Mouse (Mus musculus) forebrain, embryonic 11.5 days (tissue): ENCODE data around the gene Chka. TPM values are rescaled to one million over a fixed set of nuclear protein-coding genes. Genes with fewer than 3 reads are reported as not detected.

Experiments
- ATAC-seq: fragments of 200-750 bp; cut with Nextera tagmentation; replicated peaks from 2 replicates; pipeline ENCODE4 v1.8.0; 2017; ENCODE audit warnings: moderate TSS enrichment; ENCODE audit not compliant: low FRiP score
- DNase-seq: peaks from one replicate; pipeline ENCODE4 v3.0.0-alpha.2; 2017; ENCODE audit warnings: low spot score
- H3K27ac ChIP-seq: fragments of 300-500 bp; sonication (generic); 2 replicates; pipeline ENCODE4 v1.5.1; 2014; ENCODE audit warnings: low read depth, low read length
- H3K27me3 ChIP-seq: fragments of 300-500 bp; sonication (generic); 2 replicates; pipeline ENCODE4 v1.6.1; 2014; ENCODE audit warnings: mild to moderate bottlenecking, low read length, mixed read lengths; ENCODE audit not compliant: control insufficient read depth, insufficient read depth
- H3K36me3 ChIP-seq: fragments of 300-500 bp; sonication (generic); 2 replicates; pipeline ENCODE4 v1.6.1; 2014; ENCODE audit warnings: mild to moderate bottlenecking, low read length, moderate library complexity, mixed read lengths; ENCODE audit not compliant: control insufficient read depth, insufficient read depth
- H3K4me1 ChIP-seq: fragments of 300-500 bp; sonication (generic); replicated peaks from 2 replicates; pipeline ENCODE4 v1.6.1; 2014; ENCODE audit warnings: low read length, mixed read lengths; ENCODE audit not compliant: control insufficient read depth, insufficient read depth
- H3K4me2 ChIP-seq: fragments of 300-500 bp; sonication (generic); 2 replicates; pipeline ENCODE4 v1.6.1; 2014; ENCODE audit warnings: low read depth, mild to moderate bottlenecking, low read length, moderate library complexity, mixed read lengths; ENCODE audit not compliant: severe bottlenecking
- H3K4me3 ChIP-seq: fragments of 300-500 bp; sonication (generic); 2 replicates; pipeline ENCODE4 v1.5.1; 2014; ENCODE audit warnings: low read depth, low read length
- H3K9ac ChIP-seq: fragments of 300-500 bp; sonication (generic); 2 replicates; pipeline ENCODE4 v1.6.1; 2014; ENCODE audit warnings: low read length
- H3K9me3 ChIP-seq: fragments of 300-500 bp; sonication (generic); 2 replicates; pipeline ENCODE4 v1.6.1; 2016; ENCODE audit warnings: low read length, mixed read lengths; ENCODE audit not compliant: control insufficient read depth
- WGBS: fragments of 180-500 bp; shearing (Covaris S2); extraction: QIAGEN DNeasy Blood & Tissue Kit; methylation state at CpG from one replicate; pipeline ENCODE4 v1.1.7; 2014; 5-methylcytosine and 5-hydroxymethylcytosine counted together
- polyA plus RNA-seq: library from polyadenylated mRNA; unstranded; fragments of >200 nt; fragmentation: Nextera tagmentation; extraction: Ambion mirVana; gene quantifications from 2 replicates; pipeline ENCODE4 v1.2.1, GENCODE M21; 2014

The Chka gene
- polyA plus RNA-seq, 1 experiment from 2014 or later = 70.0 TPM

- WGBS = 85% methylated on average over 8 of the region's 8 CpGs
These were observed 56.5 kb downstream of the Chka start for GRCm38 (mm10) chr19:3907876-3908660.

GRCm38 (mm10) chr19:3910206-3910605, 58.6 kb downstream of the Chka start:
- WGBS = 82% methylated on average over 5 of the region's 5 CpGs
- Histone ChIP-seq H3K36me3 (peaks cover 3% of the 10 kb centered on the region; the same call in 1 of the 2 replicates), H3K9ac (no peak overlapping the region), H3K4me1 (peaks cover 11% of the 10 kb centered on the region; the same call in 1 of the 2 replicates), H3K27ac (no peak overlapping the region), H3K27me3 (no peaks in the 10 kb centered on the region; the same call in 1 of the 2 replicates), H3K9me3 (no peaks in the 10 kb centered on the region), H3K4me3 (no peak overlapping the region), H3K4me2 (no peak overlapping the region)
- DNase-seq (no peak), ATAC-seq (no peak)

More at GRCm38 (mm10) chr19:3907876-3908660, 56.5 kb downstream of the Chka start:
- no peak for DNase-seq
- no peaks in the 10 kb centered on the region for H3K9me3 ChIP-seq
- no peak for ATAC-seq
- H3K4me3 ChIP-seq = no peak overlapping the region
- no peaks in the 10 kb centered on the region; the same call in 1 of the 2 replicates for H3K27me3 ChIP-seq
- no peak overlapping the region for H3K27ac ChIP-seq
- H3K4me1 ChIP-seq = peaks cover 7% of the 10 kb centered on the region; the same call in 1 of the 2 replicates
- H3K9ac ChIP-seq = no peak overlapping the region
- H3K36me3 ChIP-seq = peaks cover 3% of the 10 kb centered on the region; the same call in 1 of the 2 replicates
- H3K4me2 ChIP-seq = no peak overlapping the region

DNA sequence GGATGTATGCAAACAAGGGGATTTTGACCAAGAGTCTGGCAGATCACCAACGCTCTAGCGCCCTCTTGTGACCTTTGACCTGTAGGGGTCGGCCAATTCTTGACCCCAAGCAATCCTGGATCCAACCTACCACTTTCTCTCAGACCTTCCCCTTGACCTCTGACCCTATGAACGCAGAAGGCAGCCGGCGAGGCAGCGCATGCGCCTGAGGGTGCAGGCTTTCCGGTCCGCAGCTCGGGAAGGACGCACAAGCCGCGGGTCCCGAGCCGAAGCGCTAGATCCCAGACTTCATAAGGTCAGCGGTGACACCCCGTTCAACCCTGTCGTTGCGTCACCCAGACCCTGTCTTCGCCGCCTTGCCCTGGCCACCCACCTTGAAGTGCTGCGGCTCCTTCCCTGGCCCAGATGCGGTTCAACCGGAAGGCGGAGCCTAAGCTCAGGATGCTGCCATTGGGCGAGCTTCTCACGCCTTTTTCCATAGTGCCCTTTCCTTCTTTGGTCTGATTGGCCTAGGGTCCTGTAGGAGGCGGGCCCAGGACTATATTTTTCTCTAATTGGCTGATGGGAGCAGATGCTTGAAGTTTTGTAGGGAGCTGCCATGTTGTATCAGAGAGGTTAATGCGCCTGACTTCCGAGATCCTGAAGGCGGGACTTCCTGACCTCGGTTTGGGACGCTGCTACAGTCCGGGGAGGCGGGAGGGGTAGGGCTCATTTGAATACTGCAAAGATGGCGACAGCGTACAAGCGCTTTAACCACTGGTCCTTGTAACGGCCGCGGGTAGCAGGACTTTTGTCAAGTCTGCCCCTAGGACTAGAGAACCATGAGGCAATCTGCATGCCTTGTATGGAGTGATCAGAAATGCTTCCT, 61.0 kb downstream of the Chka start, which contains the start of gene Ndufs8:
Gene Ndufs8 (minus strand): TSS at position 438 of the 868 bp plus-strand sequence.
- peaks cover 3% of the 10 kb centered on the region; the same call in 1 of the 2 replicates for H3K36me3 ChIP-seq
- WGBS = under 1% methylated on average over 43 of the region's 43 CpGs
- H3K9ac ChIP-seq = peak within 1 kb of the TSS; percentile 68
- H3K27me3 ChIP-seq = no peaks in the 10 kb centered on the region; the same call in 1 of the 2 replicates
- no peaks in the 10 kb centered on the region for H3K9me3 ChIP-seq
- H3K4me1 ChIP-seq = peaks cover 5% of the 10 kb centered on the region; the same call in 1 of the 2 replicates
- DNase-seq = peak; percentile 93
- peak within 1 kb of the TSS; percentile 78 for H3K4me2 ChIP-seq
- ATAC-seq = peak; percentile 98
- H3K4me3 ChIP-seq = peak within 1 kb of the TSS; percentile 68
- peak within 1 kb of the TSS; percentile 71 for H3K27ac ChIP-seq

DNA sequence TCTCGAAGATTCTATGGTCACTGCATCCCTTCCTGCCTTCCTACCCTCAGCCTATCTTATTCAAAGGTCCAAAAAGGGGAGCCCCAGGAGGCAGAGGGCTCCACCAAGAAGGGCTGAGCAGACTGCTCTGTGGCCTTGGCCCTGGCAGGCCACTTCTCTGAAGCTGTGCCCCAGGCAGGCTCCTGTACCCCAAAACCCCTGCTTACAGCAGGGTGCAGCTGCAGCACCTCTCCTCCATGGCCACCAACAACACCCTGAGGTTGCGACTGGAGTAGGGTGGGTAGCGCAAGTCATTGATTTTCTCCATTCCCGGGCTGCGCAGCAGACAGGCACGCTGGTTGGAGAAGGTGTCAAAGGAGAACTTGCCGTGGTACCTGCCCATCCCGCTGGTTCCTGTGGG, 62.1 kb downstream of the Chka start:
- ATAC-seq = no peak
- WGBS = 85% methylated on average over 8 of the region's 8 CpGs

DNA sequence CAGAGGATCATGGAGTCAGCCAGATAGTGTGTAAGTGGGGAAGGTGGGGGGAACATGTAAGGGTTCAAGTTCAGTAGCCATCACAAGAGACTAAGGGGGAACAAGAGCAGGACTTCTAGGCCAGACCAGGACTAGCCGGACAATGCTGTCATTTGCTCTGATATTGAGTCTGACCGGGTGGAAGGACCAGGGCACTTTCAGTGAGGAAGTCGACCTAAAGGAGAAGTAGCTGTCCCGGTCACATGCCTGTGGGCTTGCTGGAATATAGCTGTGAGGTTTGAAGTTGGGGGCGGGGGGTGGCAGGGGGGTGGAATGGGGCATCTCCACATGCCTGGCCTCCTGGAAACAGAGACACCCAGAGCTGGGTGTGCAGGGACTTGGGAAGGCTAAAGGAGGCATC, 63.0 kb downstream of the Chka start:
- ATAC-seq (no peak), DNase-seq (no peak)
- H3K9me3 ChIP-seq = no peaks in the 10 kb centered on the region
- WGBS = 86% methylated on average over 5 of the region's 5 CpGs
- no peak overlapping the region for H3K4me3 ChIP-seq
- no peak overlapping the region for H3K27ac ChIP-seq
- no peak overlapping the region for H3K4me2 ChIP-seq
- H3K36me3 ChIP-seq = no peaks in the 10 kb centered on the region
- no peaks in the 10 kb centered on the region for H3K27me3 ChIP-seq
- no peak overlapping the region for H3K9ac ChIP-seq
- peaks cover 5% of the 10 kb centered on the region; the same call in 1 of the 2 replicates for H3K4me1 ChIP-seq

More for the DNA sequence above, 62.1 kb downstream of the Chka start:
- Histone ChIP-seq H3K36me3 (no peaks in the 10 kb centered on the region; the same call in 1 of the 2 replicates), H3K4me1 (peaks cover 5% of the 10 kb centered on the region; the same call in 1 of the 2 replicates), H3K4me3 (peak overlapping the region; percentile 68; the same call in 1 of the 2 replicates), H3K9me3 (no peaks in the 10 kb centered on the region), H3K27me3 (no peaks in the 10 kb centered on the region), H3K27ac (no peak overlapping the region), H3K9ac (peak overlapping the region; percentile 66), H3K4me2 (peak overlapping the region; percentile 78)
- no peak for DNase-seq

DNA sequence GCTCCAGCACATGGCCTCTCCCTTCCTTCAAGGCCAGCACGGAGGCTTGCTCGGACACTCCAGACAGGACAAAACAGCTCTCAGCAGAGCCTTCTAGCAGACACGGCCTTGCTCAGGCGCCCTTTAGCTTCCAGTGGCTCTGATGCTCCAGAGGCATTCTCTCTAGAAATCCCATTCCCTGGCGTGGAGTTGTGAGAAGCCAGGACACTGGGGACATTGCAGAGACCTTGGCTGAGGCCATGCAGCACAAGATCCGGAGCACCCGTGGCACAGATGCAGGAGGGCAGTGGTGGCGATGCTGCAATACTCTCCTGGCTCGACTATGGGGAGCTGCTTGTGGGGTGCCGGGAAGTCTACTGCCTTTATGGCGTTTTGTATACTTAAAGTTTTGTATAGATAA, 65.2 kb downstream of the Chka start:
- Histone ChIP-seq H3K9me3 (no peaks in the 10 kb centered on the region), H3K36me3 (no peaks in the 10 kb centered on the region), H3K4me2 (no peak overlapping the region), H3K27ac (no peak overlapping the region), H3K4me1 (peaks cover 5% of the 10 kb centered on the region; the same call in 1 of the 2 replicates), H3K27me3 (no peaks in the 10 kb centered on the region), H3K4me3 (no peak overlapping the region), H3K9ac (no peak overlapping the region)
- WGBS = 75% methylated on average over 11 of the region's 11 CpGs
- ATAC-seq (no peak), DNase-seq (no peak)

DNA sequence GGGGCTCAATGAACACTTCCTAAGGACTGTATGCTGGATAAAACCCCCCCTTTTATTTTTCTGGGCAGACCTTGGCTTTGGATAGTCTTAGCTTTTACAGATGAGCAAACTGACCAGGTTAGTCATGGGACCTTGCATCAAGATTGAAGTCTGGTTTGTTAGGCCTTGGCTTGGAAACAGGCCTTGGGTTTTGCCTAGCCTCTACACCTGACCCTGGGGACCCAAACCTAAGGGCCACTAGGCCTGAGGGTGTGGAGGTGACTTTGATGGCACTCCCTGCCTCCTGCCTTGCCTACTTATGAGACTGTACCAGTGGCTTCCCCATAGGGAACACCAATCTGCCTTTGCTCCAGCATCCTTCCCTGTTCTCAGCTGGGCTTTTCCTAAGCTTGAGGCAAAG, 68.4 kb downstream of the Chka start:
- Histone ChIP-seq H3K9me3 (no peaks in the 10 kb centered on the region), H3K27me3 (no peaks in the 10 kb centered on the region), H3K27ac (no peak overlapping the region), H3K4me1 (no peaks in the 10 kb centered on the region), H3K4me3 (no peak overlapping the region), H3K9ac (no peak overlapping the region), H3K36me3 (no peaks in the 10 kb centered on the region), H3K4me2 (no peak overlapping the region)
- DNase-seq = no peak
- no peak for ATAC-seq

DNA sequence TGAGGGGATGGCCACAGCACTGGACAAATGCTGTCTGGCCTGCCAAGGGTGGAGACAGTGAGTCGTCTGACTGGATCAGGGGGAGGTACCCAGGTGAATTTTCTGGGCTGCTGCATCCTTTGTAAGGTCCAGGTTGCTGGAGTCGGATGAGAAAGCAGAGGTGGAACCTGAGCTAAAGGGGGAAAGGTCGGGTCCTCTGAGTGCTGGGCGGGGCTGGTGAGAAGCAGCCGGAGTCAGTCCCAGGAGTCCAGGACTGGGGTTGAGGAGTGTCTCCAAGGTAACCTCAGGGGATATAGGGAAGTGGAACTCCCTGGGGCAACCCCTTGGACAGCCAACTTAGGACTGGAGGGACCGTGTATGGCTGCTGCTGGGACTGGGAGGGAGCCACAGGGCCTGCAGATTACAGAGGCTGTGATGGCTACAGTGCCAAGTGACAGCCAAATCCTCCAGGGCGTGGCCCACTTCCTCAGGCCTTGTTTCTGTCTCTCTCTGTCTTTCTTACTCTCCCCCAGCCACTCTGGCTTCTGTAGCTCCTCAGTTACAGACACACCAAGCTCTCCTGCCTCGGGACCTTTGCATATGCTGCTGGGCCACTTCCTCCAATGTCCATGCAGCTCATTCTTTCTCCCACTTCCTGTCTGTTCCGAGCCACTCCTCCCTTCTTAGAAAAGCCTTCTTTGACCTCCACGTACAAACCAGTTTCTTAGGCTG, 71.2 kb downstream of the Chka start:
- H3K4me1 ChIP-seq = no peaks in the 10 kb centered on the region
- H3K4me2 ChIP-seq = no peak overlapping the region
- WGBS = 53% methylated on average over 10 of the region's 10 CpGs
- H3K36me3 ChIP-seq = no peaks in the 10 kb centered on the region
- DNase-seq (no peak), ATAC-seq (no peak)
- no peaks in the 10 kb centered on the region for H3K9me3 ChIP-seq
- H3K9ac ChIP-seq = no peak overlapping the region
- no peak overlapping the region for H3K27ac ChIP-seq
- H3K27me3 ChIP-seq = no peaks in the 10 kb centered on the region
- H3K4me3 ChIP-seq = no peak overlapping the region
